Mouse (Mus musculus): Measurements from ENCODE around the gene Col9a2.

GRCm38 (mm10) chr4:121103304-121103703 lies 64.1 kb downstream of the Col9a2 start:
- TF ChIP-seq CTCF (IDR thresholded peaks at IDR 0.05; ENCODE audit: borderline replicate concordance, extremely low read depth, insufficient read depth, insufficient read length) (no peak), POLR2A (IDR thresholded peaks at IDR 0.05; ENCODE audit: borderline replicate concordance, extremely low read depth, insufficient read depth, insufficient read length, poor library complexity, severe bottlenecking) (no peak)
